Mouse (Mus musculus): ENCODE results near the gene Dnaja3.

- TF ChIP-seq CTCF (IDR thresholded peaks at IDR 0.05; ENCODE audit: borderline replicate concordance, insufficient read depth, low read depth, low read length) (no peak), POLR2A (IDR thresholded peaks at IDR 0.05; ENCODE audit: borderline replicate concordance, insufficient read depth, low read length) (no peak)
Observed at GRCm38 (mm10) chr16:4640267-4641005, 647 bp downstream of the Dnaja3 start.

All from cerebellum, adult 2 months (tissue).